Mouse (Mus musculus) limb, embryonic 15.5 days (tissue): ENCODE data around the gene Cyp2d9. TPM values are rescaled to one million over a fixed set of nuclear protein-coding genes. Genes with fewer than 3 reads are reported as not detected.
"Not testable (repeated sequence)": the region's sequence is repeated elsewhere in the genome, so short reads cannot be mapped to it uniquely, and the experiment has no call there.

Experiments used
- ATAC-seq: fragments of 200-750 bp; cut with Nextera tagmentation; 2 replicates; pipeline ENCODE4 v1.8.0; 2017; ENCODE audit warnings: low read depth, moderate TSS enrichment; ENCODE audit not compliant: insufficient number of reproducible peaks, low FRiP score, low TSS enrichment
- H3K27ac ChIP-seq: fragments of 300-500 bp; sonication (generic); 2 replicates; pipeline ENCODE4 v1.5.1; 2015; ENCODE audit warnings: moderate library complexity, mild to moderate bottlenecking, inconsistent platforms
- H3K27me3 ChIP-seq: fragments of 300-500 bp; sonication (generic); 2 replicates; pipeline ENCODE4 v1.6.1; 2015; ENCODE audit warnings: inconsistent platforms
- H3K36me3 ChIP-seq: fragments of 300-500 bp; sonication (generic); 2 replicates; pipeline ENCODE4 v1.6.1; 2015; ENCODE audit warnings: inconsistent platforms
- H3K4me1 ChIP-seq: fragments of 300-500 bp; sonication (generic); 2 replicates; pipeline ENCODE4 v1.6.1; 2015; ENCODE audit warnings: inconsistent platforms
- H3K4me2 ChIP-seq: fragments of 300-500 bp; sonication (generic); 2 replicates; pipeline ENCODE4 v1.6.1; 2015; ENCODE audit warnings: mild to moderate bottlenecking, inconsistent platforms
- H3K4me3 ChIP-seq: fragments of 300-500 bp; sonication (generic); 2 replicates; pipeline ENCODE4 v1.5.1; 2015; ENCODE audit warnings: mild to moderate bottlenecking, inconsistent platforms
- H3K9ac ChIP-seq: fragments of 300-500 bp; sonication (generic); 2 replicates; pipeline ENCODE4 v1.6.1; 2015; ENCODE audit warnings: inconsistent platforms
- H3K9me3 ChIP-seq: fragments of 300-500 bp; sonication (generic); 2 replicates; pipeline ENCODE4 v1.6.1; 2016; ENCODE audit warnings: inconsistent platforms
- WGBS: fragments of 180-500 bp; shearing (Covaris S2); methylation state at CpG from one replicate; pipeline ENCODE4 v1.1.7; 2015; 5-methylcytosine and 5-hydroxymethylcytosine counted together
- polyA plus RNA-seq: library from polyadenylated mRNA; unstranded; fragments of >200 nt; fragmentation: Nextera tagmentation; extraction: Ambion mirVana; gene quantifications from 2 replicates; pipeline ENCODE4 v1.2.1, GENCODE M21; 2015

Cyp2d9 gene
- polyA plus RNA-seq, 1 experiment from 2014 or later = 0.23 TPM

GRCm38 (mm10) chr15:82416797-82417789, 16.1 kb upstream of the Cyp2d9 start:
- H3K4me2 ChIP-seq = peak overlapping the region; percentile 20; the same call in 1 of the 2 replicates
- H3K9me3 ChIP-seq = no peaks in the 10 kb centered on the region
- no peak overlapping the region for H3K4me3 ChIP-seq
- H3K27ac ChIP-seq = peak overlapping the region; percentile 67; the same call in 1 of the 2 replicates
- no peaks in the 10 kb centered on the region for H3K36me3 ChIP-seq
- H3K9ac ChIP-seq = 0 out of 2 replicates have a peak overlapping the region, but pooled peaks have one; percentile 8
- WGBS = 30% methylated on average over 16 of the region's 16 CpGs
- H3K27me3 ChIP-seq = no peaks in the 10 kb centered on the region
- ATAC-seq = peak; percentile 82
- peaks cover 13% of the 10 kb centered on the region for H3K4me1 ChIP-seq

DNA sequence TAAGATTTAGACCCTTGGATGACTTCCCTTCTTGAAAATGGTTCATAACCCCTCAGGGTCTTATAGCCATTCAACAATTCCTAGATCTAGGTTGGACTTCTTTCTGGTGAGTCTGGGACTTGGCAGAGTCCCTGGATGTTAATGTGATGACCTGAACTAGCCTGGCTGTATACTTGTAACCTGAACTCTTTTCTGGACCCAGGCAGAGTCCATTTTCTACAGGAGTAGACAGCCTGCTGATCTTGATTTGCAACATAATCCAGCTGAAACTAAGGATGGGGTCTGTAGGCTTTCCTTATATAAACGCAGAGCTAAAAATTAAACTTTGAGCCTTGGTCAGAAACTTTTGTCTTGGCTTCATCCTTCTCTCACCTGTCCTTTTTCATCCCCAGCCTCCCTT, 14.6 kb upstream of the Cyp2d9 start:
- Histone ChIP-seq H3K4me3 (no peak overlapping the region), H3K36me3 (no peaks in the 10 kb centered on the region), H3K27me3 (no peaks in the 10 kb centered on the region), H3K27ac (no peak overlapping the region), H3K4me2 (no peak overlapping the region), H3K4me1 (peaks cover 13% of the 10 kb centered on the region), H3K9me3 (no peaks in the 10 kb centered on the region), H3K9ac (no peak overlapping the region)
- WGBS = 74% methylated on average over 1 of the region's 1 CpGs
- ATAC-seq = no peak

DNA sequence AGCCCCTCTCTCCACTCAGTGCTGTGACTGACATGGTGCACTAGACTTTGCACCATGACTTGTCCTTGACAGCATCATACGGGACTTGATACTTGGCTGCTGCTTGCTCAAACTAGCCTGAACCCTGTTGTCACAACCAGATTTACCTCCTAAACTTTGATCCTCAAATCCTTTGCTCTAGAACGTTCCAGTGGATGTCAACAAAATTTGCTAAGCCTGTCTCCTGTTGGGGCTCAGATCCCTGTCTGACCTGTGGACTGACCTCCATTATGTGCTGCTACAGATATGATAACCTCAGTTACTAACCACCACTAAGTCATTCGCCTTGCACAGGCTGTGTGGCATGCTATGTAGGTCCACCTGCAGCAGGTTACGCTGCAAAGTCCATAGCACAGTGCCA, 10.3 kb upstream of the Cyp2d9 start:
- no peaks in the 10 kb centered on the region for H3K27me3 ChIP-seq
- H3K4me3 ChIP-seq = no peak overlapping the region
- no peaks in the 10 kb centered on the region for H3K36me3 ChIP-seq
- peaks cover 4% of the 10 kb centered on the region; the same call in 1 of the 2 replicates for H3K9me3 ChIP-seq
- H3K4me1 ChIP-seq = no peaks in the 10 kb centered on the region
- H3K4me2 ChIP-seq = no peak overlapping the region
- no peak overlapping the region for H3K9ac ChIP-seq
- WGBS = 80% methylated on average over 4 of the region's 4 CpGs
- no peak for ATAC-seq
- H3K27ac ChIP-seq = no peak overlapping the region

- peaks cover 8% of the 10 kb centered on the region; the same call in 1 of the 2 replicates for H3K9me3 ChIP-seq
- H3K36me3 ChIP-seq = no peaks in the 10 kb centered on the region
- WGBS = 80% methylated on average over 3 of the region's 3 CpGs
- no peaks in the 10 kb centered on the region for H3K4me1 ChIP-seq
- H3K27me3 ChIP-seq = no peaks in the 10 kb centered on the region
- H3K9ac ChIP-seq = no peak overlapping the region
- no peak overlapping the region for H3K4me2 ChIP-seq
- no peak for ATAC-seq
- no peak overlapping the region for H3K4me3 ChIP-seq
- H3K27ac ChIP-seq = no peak overlapping the region
Observed at GRCm38 (mm10) chr15:82423471-82423870, 9.8 kb upstream of the Cyp2d9 start.

GRCm38 (mm10) chr15:82433621-82434020, 384 bp downstream of the Cyp2d9 start:
- Histone ChIP-seq H3K36me3 (no peaks in the 10 kb centered on the region), H3K9ac (no peak overlapping the region), H3K9me3 (0 out of 2 replicates have a peak, but pooled peaks cover 3% of the 10 kb centered on the region), H3K27me3 (no peaks in the 10 kb centered on the region), H3K4me3 (no peak overlapping the region), H3K4me2 (no peak overlapping the region), H3K27ac (no peak overlapping the region), H3K4me1 (no peaks in the 10 kb centered on the region)
- WGBS = 95% methylated on average over 3 of the region's 3 CpGs
- ATAC-seq = no peak

GRCm38 (mm10) chr15:82434541-82434940, 1.3 kb downstream of the Cyp2d9 start:
- 84% methylated on average over 3 of the region's 3 CpGs for WGBS
- no peak for ATAC-seq

GRCm38 (mm10) chr15:82435011-82435410, 1.8 kb downstream of the Cyp2d9 start:
- Histone ChIP-seq H3K4me2 (no peak overlapping the region), H3K27ac (no peak overlapping the region), H3K27me3 (no peaks in the 10 kb centered on the region), H3K9ac (no peak overlapping the region), H3K4me3 (no peak overlapping the region), H3K36me3 (no peaks in the 10 kb centered on the region), H3K4me1 (no peaks in the 10 kb centered on the region), H3K9me3 (0 out of 2 replicates have a peak, but pooled peaks cover 3% of the 10 kb centered on the region)
- no peak for ATAC-seq
- 83% methylated on average over 3 of the region's 3 CpGs for WGBS

More at GRCm38 (mm10) chr15:82434541-82434940, 1.3 kb downstream of the Cyp2d9 start:
- Histone ChIP-seq H3K27me3 (no peaks in the 10 kb centered on the region), H3K36me3 (no peaks in the 10 kb centered on the region), H3K4me2 (no peak overlapping the region), H3K9ac (no peak overlapping the region), H3K4me3 (no peak overlapping the region), H3K27ac (no peak overlapping the region), H3K4me1 (no peaks in the 10 kb centered on the region), H3K9me3 (0 out of 2 replicates have a peak, but pooled peaks cover 3% of the 10 kb centered on the region)

- Histone ChIP-seq H3K36me3 (no peaks in the 10 kb centered on the region), H3K4me2 (no peak overlapping the region), H3K4me3 (no peak overlapping the region), H3K4me1 (no peaks in the 10 kb centered on the region), H3K9me3 (no peaks in the 10 kb centered on the region), H3K9ac (no peak overlapping the region), H3K27me3 (no peaks in the 10 kb centered on the region), H3K27ac (no peak overlapping the region)
- no peak for ATAC-seq
- 85% methylated on average over 2 of the region's 2 CpGs for WGBS
Observed at GRCm38 (mm10) chr15:82435606-82436005, 2.4 kb downstream of the Cyp2d9 start.

DNA sequence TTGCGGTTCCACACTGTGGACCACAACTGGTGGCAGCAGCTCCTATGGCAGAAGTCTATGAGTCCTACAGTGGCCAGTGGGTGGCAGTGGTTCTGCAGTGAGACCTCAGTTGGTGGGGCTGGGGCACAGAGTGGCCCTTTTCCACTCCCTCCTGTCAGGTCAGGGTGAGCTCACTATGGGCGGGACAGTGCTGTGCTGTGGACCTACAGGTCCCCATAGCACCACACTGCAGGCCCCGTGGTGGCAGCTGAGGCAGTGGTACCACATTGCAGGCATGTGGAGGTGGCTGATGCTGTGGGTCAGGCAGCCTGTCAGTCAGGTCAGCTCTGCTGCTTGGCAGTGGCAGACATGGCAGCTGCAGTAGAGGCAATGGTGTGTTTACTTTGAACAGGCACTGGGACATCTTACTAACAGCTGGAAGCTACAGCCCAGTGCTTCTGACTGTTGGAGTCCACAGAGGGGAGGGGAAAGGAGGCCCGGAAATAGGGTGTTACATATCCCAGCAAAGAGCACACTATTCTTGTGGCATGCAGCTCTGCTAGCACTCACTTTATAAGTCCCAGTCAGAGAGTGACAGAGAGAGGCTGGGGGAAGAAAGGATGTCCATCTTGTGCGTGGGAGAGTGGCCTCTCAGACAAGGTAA, 4.9 kb downstream of the Cyp2d9 start:
- H3K27me3 ChIP-seq = no peaks in the 10 kb centered on the region
- no peak for ATAC-seq
- H3K36me3 ChIP-seq = no peaks in the 10 kb centered on the region
- WGBS = 63% methylated on average over 5 of the region's 5 CpGs
- no peaks in the 10 kb centered on the region for H3K9me3 ChIP-seq
- H3K27ac ChIP-seq = no peak overlapping the region
- no peak overlapping the region for H3K4me2 ChIP-seq
- no peak overlapping the region for H3K9ac ChIP-seq
- no peaks in the 10 kb centered on the region for H3K4me1 ChIP-seq
- no peak overlapping the region for H3K4me3 ChIP-seq

DNA sequence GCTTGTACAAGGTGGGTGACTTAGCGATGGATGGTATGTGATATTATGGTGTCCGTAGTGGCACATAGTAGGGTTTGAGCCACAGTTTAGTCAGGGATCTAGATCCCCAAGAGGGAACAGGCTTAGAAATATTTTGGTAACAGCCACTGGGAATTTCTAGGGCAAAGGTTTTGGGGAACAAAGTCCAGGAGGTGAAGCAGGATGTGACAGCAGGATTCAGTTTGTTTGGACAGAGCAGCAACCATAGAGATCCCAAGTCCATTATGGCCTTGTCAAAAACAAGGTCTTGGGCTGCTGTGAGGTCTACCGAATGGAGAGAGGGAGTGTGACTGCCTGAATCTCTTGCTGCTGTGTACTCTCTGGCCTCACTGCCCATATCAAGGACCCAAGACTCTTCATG, 10.4 kb downstream of the Cyp2d9 start:
- 90% methylated on average over 3 of the region's 3 CpGs for WGBS
- no peak overlapping the region for H3K4me2 ChIP-seq
- no peak overlapping the region for H3K27ac ChIP-seq
- H3K4me3 ChIP-seq = no peak overlapping the region
- no peak overlapping the region for H3K9ac ChIP-seq
- ATAC-seq = no peak
- no peaks in the 10 kb centered on the region for H3K27me3 ChIP-seq
- no peaks in the 10 kb centered on the region for H3K9me3 ChIP-seq
- no peaks in the 10 kb centered on the region for H3K4me1 ChIP-seq
- H3K36me3 ChIP-seq = no peaks in the 10 kb centered on the region

DNA sequence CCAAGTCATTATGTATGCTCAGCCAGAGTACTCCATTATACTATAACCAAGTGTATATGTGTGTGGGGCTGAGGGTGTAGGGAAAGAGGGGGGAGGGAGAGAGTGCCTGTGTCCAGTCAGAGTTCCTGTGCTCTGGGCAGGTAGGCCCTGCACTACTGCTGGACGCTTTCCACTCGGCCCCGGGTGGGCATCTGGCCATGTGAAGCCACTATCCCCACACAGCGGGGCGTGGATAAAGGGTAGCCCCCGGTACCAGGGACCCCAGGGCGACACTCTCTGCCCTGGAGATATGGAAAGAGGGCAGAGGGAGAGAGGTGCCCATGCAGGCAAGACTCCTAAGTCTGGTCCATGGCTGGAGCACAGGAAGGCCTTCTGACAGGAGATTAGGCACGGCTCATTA, 12.0 kb downstream of the Cyp2d9 start:
- 78% methylated on average over 8 of the region's 8 CpGs for WGBS
- H3K27me3 ChIP-seq = no peaks in the 10 kb centered on the region
- ATAC-seq = no peak; the same call in 1 of the 2 replicates
- no peak overlapping the region for H3K4me3 ChIP-seq
- no peaks in the 10 kb centered on the region for H3K4me1 ChIP-seq
- H3K9ac ChIP-seq = no peak overlapping the region
- no peak overlapping the region for H3K27ac ChIP-seq
- no peaks in the 10 kb centered on the region for H3K36me3 ChIP-seq
- H3K9me3 ChIP-seq = no peaks in the 10 kb centered on the region
- no peak overlapping the region for H3K4me2 ChIP-seq

GRCm38 (mm10) chr15:82450045-82450444, 16.8 kb downstream of the Cyp2d9 start:
- ATAC-seq, H3K9ac ChIP-seq, H3K4me3 ChIP-seq, H3K27me3 ChIP-seq, H3K4me1 ChIP-seq, H3K27ac ChIP-seq, H3K9me3 ChIP-seq, H3K36me3 ChIP-seq, H3K4me2 ChIP-seq: not testable (repeated sequence)
- 71% methylated on average over 2 of the region's 2 CpGs for WGBS
